Mouse (Mus musculus): ENCODE data around the gene Rlim. TPM values are rescaled to one million over a fixed set of nuclear protein-coding genes. Genes with fewer than 3 reads are reported as not detected.

Gene Rlim
- total RNA-seq (2023): 100 to 1,000 TPM in 1 of 2 experiments, 10 to 100 TPM in 1; 85.4 to 102 TPM

GRCm38 (mm10) chrX:103981169-103981689, at the start of gene Rlim:
Gene Rlim (minus strand): TSS chrX:103981284.

Other genes starting within 250 kb of the Rlim start
- gene Slc16a2, start 159.3 kb downstream of the Rlim start, total RNA-seq (2023): not detected
- not detected for gene Nexmif, start 219.9 kb upstream of the Rlim start, total RNA-seq (2023)

Data from monocyte, adult 59 days (primary cell).